Mouse (Mus musculus): Measurements from ENCODE around the gene Dnmbp. TPM values are rescaled to one million over a fixed set of nuclear protein-coding genes. Genes with fewer than 3 reads are reported as not detected.

Dnmbp gene
- polyA plus RNA-seq, 1 experiment from 2014 or later = 25.4 TPM

DNA sequence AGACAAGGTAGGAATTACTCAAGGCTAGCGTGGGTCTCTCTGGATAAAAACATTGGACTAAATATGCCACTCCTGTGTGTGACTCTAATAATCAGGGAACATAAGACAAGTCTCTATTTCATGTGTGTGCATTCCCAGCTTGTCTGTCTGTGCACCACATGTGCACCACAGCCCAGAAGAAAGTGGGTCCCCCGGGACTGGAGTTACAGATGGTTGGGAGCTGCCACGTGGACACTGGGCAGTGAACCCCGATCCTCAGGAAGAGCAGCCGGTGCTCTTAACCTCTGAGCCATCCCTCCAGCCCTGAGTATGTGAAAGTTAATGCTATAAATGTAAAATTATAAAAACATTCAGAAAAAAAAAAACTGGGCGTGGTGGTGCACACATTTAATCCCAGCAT, 22.2 kb downstream of the Dnmbp start:
- Histone ChIP-seq H3K36me3 (ENCODE audit: insufficient read depth, low read length) (no peaks in the 10 kb centered on the region), H3K9me3 (ENCODE audit: low read length) (no peaks in the 10 kb centered on the region), H3K9ac (replicated peaks; ENCODE audit: low read length) (no peak overlapping the region), H3K4me1 (ENCODE audit: insufficient read depth, low read length) (peaks cover 30% of the 10 kb centered on the region), H3K4me2 (replicated peaks; ENCODE audit: low read depth, low read length) (no peak overlapping the region), H3K4me3 (ENCODE audit: low read length) (no peak overlapping the region), H3K27ac (ENCODE audit: low read length) (no peak overlapping the region), H3K27me3 (ENCODE audit: insufficient read depth, low read length) (no peaks in the 10 kb centered on the region)
- WGBS = 85% methylated on average over 6 of the region's 6 CpGs
- no peak for ATAC-seq (ENCODE audit: low FRiP score, low TSS enrichment)

DNA sequence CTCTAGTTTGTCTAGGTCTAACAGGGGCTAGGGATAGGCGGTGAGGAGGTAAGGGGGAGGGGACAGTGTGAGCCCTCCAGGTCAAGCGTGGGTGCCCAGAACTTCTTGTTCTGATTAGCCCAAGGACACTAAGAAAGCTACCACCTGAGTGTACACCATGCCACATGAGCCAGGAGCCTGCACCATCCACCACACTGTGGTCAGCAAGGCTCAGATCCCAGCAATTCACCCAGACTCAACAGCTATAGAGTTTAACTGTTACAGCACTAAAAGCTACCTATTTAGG, 22.6 kb downstream of the Dnmbp start:
- Histone ChIP-seq H3K4me1 (ENCODE audit: insufficient read depth, low read length) (peaks cover 30% of the 10 kb centered on the region), H3K27me3 (ENCODE audit: insufficient read depth, low read length) (no peaks in the 10 kb centered on the region), H3K4me3 (ENCODE audit: low read length) (no peak overlapping the region), H3K36me3 (ENCODE audit: insufficient read depth, low read length) (no peaks in the 10 kb centered on the region), H3K27ac (ENCODE audit: low read length) (no peak overlapping the region), H3K9me3 (ENCODE audit: low read length) (no peaks in the 10 kb centered on the region), H3K4me2 (replicated peaks; ENCODE audit: low read depth, low read length) (no peak overlapping the region), H3K9ac (replicated peaks; ENCODE audit: low read length) (no peak overlapping the region)
- no peak for ATAC-seq (ENCODE audit: low FRiP score, low TSS enrichment)
- WGBS = 80% methylated on average over 2 of the region's 2 CpGs

DNA sequence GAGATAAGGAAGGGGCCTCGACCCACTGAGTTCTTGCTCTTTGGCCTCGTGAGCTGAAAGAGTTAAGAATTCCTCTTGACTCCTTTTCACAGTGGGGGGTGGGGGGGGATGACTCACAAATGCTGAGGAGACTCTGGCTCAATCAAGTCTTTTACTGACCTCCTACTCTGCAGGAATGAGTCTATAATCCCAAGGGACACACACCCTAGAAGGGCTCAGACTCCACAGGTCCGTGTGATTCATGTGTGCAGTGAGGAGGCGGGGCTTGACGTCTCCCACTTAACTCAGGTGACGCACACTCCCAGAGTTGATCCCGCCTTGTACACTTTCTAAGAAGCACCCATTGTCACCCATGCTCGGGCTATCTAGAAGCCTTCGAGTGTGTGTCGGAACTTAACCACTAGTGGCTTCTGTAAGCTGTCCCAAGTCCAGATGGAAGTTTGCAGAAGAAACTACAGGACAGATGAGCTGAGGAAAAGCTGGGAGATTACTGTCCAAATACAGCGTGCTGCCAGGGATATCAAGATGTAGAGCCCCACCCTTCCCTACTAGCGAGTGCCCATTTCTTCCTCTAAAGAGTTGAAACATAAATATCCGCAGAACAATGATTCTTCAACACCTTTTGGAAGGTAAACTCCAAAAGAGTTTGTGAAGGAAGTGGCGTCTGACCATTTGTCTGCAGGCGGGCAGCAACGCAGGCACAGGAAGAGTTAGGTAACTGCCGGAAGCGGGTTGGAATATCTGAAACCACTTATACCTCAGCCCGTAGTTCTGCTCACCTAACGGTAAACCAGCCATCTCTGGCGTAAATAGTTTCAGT, 23.2 kb downstream of the Dnmbp start:
- WGBS = 60% methylated on average over 21 of the region's 21 CpGs
- no peak overlapping the region for H3K4me3 ChIP-seq (ENCODE audit: low read length)
- no peak for ATAC-seq (ENCODE audit: low FRiP score, low TSS enrichment)

DNA sequence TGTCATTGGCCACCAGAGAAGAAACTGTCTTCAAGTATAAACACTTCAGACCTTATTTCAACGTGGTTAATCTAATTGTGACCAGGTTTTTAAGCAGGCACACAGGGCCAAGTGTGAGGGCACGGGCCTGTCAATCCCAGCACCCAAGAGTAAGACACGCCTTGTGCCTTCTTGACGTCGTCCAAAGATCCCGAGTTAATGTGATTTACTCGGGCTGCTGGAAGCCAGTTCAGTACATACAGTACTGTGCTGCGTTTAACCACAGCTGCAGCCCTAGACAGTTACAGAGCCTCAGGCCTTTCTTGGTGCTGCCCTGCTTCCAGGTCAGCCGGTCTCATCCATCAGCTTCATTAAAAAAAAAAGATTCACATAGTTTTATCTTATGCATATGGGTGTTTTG, 24.6 kb downstream of the Dnmbp start:
- H3K36me3 ChIP-seq (ENCODE audit: insufficient read depth, low read length) = peaks cover 9% of the 10 kb centered on the region; the same call in 1 of the 2 replicates
- H3K9me3 ChIP-seq (ENCODE audit: low read length) = no peaks in the 10 kb centered on the region
- peaks cover 18% of the 10 kb centered on the region for H3K4me1 ChIP-seq (ENCODE audit: insufficient read depth, low read length)
- H3K4me2 ChIP-seq (replicated peaks; ENCODE audit: low read depth, low read length) = no peak overlapping the region
- H3K27ac ChIP-seq (ENCODE audit: low read length) = no peak overlapping the region
- H3K4me3 ChIP-seq (ENCODE audit: low read length) = no peak overlapping the region
- no peak overlapping the region for H3K9ac ChIP-seq (replicated peaks; ENCODE audit: low read length)
- no peak for ATAC-seq (ENCODE audit: low FRiP score, low TSS enrichment)
- H3K27me3 ChIP-seq (ENCODE audit: insufficient read depth, low read length) = no peaks in the 10 kb centered on the region
- WGBS = 62% methylated on average over 9 of the region's 9 CpGs

More for the DNA sequence above, 23.2 kb downstream of the Dnmbp start:
- H3K36me3 ChIP-seq (ENCODE audit: insufficient read depth, low read length) = peaks cover 2% of the 10 kb centered on the region; the same call in 1 of the 2 replicates
- H3K27me3 ChIP-seq (ENCODE audit: insufficient read depth, low read length) = no peaks in the 10 kb centered on the region
- H3K9me3 ChIP-seq (ENCODE audit: low read length) = no peaks in the 10 kb centered on the region
- H3K4me1 ChIP-seq (ENCODE audit: insufficient read depth, low read length) = peaks cover 30% of the 10 kb centered on the region
- no peak overlapping the region for H3K4me2 ChIP-seq (replicated peaks; ENCODE audit: low read depth, low read length)
- no peak overlapping the region for H3K27ac ChIP-seq (ENCODE audit: low read length)
- no peak overlapping the region for H3K9ac ChIP-seq (replicated peaks; ENCODE audit: low read length)

DNA sequence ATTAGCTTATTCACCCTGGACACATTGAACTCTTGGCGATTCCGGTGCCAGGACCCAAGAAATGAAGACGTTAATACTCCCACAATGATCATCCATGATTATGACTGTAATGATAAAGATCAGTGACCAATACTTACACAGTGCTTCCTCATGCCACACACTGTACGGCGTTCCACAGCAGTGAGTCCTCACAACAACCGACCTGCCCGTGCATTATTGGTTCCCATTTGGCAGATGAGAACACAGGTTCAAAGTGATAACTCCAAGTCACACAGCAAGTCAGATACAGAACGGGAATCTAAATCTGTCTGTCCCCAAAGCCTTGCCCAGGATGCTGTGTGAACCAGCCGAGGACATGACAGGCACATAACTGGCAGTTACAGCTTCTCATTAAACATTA, 25.0 kb downstream of the Dnmbp start:
- peaks cover 9% of the 10 kb centered on the region; the same call in 1 of the 2 replicates for H3K36me3 ChIP-seq (ENCODE audit: insufficient read depth, low read length)
- ATAC-seq (ENCODE audit: low FRiP score, low TSS enrichment) = no peak
- H3K9me3 ChIP-seq (ENCODE audit: low read length) = no peaks in the 10 kb centered on the region
- no peak overlapping the region for H3K4me3 ChIP-seq (ENCODE audit: low read length)
- 81% methylated on average over 9 of the region's 9 CpGs for WGBS
- no peak overlapping the region for H3K4me2 ChIP-seq (replicated peaks; ENCODE audit: low read depth, low read length)
- peaks cover 14% of the 10 kb centered on the region for H3K4me1 ChIP-seq (ENCODE audit: insufficient read depth, low read length)
- H3K9ac ChIP-seq (replicated peaks; ENCODE audit: low read length) = no peak overlapping the region
- no peaks in the 10 kb centered on the region for H3K27me3 ChIP-seq (ENCODE audit: insufficient read depth, low read length)
- no peak overlapping the region for H3K27ac ChIP-seq (ENCODE audit: low read length)

DNA sequence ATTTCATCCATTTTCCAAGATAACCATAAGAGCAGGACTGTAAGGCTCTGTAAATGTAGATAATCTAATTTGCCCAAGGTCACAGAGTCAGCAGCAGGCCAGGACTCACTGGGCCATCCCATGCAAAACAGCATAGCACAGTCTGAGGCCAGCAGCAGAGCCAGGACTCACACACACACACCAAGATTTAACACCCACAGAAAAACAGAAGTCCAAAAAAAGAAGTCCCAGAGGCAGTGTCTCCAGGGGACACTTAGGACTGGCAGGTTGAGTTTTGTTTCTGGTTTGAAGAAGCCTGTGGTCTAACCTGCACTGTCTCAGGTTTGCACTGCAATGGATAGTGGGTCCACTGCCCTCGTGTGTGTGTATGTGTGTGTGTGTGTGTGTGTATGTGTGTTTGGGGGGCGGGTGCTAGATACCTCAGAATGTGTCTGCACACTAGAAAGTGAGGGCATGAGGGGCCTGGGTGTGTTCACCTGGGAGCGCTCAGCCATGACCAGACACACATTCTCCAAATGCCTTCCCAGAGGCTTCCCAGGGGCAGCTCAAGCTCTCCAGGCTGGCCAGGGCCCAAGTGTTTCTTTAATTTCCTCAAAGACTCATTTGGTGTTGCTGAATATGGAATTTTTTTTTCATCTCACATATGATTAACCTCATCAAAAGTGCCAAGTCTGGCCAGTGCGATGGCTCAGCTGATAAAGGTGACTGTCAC, 27.1 kb downstream of the Dnmbp start:
- 0 out of 2 replicates have a peak overlapping the region, but pooled peaks have one; percentile 10 for H3K27ac ChIP-seq (ENCODE audit: low read length)

DNA sequence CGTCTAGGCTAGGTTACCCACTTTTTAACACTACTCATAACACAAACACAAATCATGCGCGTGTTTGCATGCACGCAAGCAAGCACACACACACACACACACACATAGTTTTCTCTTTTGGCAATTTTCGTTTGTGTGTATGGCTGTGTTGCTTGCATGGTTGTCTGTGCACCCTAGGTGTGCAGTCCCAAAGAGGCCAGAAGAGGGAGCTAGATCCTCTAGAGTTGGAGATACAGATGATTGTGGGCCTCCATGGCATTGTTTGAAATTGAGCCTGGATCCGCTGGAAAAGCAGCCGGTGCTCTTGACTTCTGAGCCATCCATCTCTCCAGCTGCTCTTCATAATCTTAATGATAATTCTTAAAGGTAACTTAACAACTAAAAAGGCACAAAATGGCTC, 33.5 kb downstream of the Dnmbp start:
- Histone ChIP-seq H3K9me3 (ENCODE audit: low read length) (no peaks in the 10 kb centered on the region), H3K4me2 (replicated peaks; ENCODE audit: low read depth, low read length) (no peak overlapping the region), H3K27me3 (ENCODE audit: insufficient read depth, low read length) (no peaks in the 10 kb centered on the region), H3K36me3 (ENCODE audit: insufficient read depth, low read length) (peaks cover 20% of the 10 kb centered on the region; the same call in 1 of the 2 replicates), H3K4me3 (ENCODE audit: low read length) (no peak overlapping the region), H3K9ac (replicated peaks; ENCODE audit: low read length) (no peak overlapping the region), H3K4me1 (ENCODE audit: insufficient read depth, low read length) (no peaks in the 10 kb centered on the region), H3K27ac (ENCODE audit: low read length) (no peak overlapping the region)
- 92% methylated on average over 7 of the region's 7 CpGs for WGBS
- no peak for ATAC-seq (ENCODE audit: low FRiP score, low TSS enrichment)

More for the DNA sequence above, 27.1 kb downstream of the Dnmbp start:
- H3K4me1 ChIP-seq (ENCODE audit: insufficient read depth, low read length) = peaks cover 11% of the 10 kb centered on the region
- H3K36me3 ChIP-seq (ENCODE audit: insufficient read depth, low read length) = peaks cover 16% of the 10 kb centered on the region; the same call in 1 of the 2 replicates
- H3K27me3 ChIP-seq (ENCODE audit: insufficient read depth, low read length) = no peaks in the 10 kb centered on the region
- no peak overlapping the region for H3K4me3 ChIP-seq (ENCODE audit: low read length)
- no peak overlapping the region for H3K9ac ChIP-seq (replicated peaks; ENCODE audit: low read length)
- ATAC-seq (ENCODE audit: low FRiP score, low TSS enrichment) = peak; percentile 59
- no peaks in the 10 kb centered on the region for H3K9me3 ChIP-seq (ENCODE audit: low read length)
- 75% methylated on average over 4 of the region's 4 CpGs for WGBS
- no peak overlapping the region for H3K4me2 ChIP-seq (replicated peaks; ENCODE audit: low read depth, low read length)

DNA sequence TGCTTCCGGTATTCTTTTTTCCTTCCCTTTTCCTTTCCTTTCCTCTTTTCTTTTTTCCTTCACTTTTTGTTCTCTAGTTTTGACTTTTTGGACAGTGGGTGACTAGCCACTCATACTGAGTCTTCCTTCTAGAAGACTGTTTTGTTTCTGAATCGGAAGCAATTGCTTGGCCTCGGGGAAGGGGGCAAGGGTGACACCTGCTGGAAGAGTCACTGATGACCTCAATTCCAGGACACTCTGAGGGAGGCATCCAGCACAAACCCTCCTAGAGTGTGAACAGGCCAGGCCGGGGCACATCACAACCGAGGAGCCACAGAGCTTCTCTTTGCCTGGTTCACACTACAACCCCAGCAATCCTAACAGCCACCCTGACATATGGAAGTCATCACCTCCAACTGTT, 34.0 kb downstream of the Dnmbp start:
- H3K27me3 ChIP-seq (ENCODE audit: insufficient read depth, low read length) = no peaks in the 10 kb centered on the region
- ATAC-seq (ENCODE audit: low FRiP score, low TSS enrichment) = no peak
- H3K4me2 ChIP-seq (replicated peaks; ENCODE audit: low read depth, low read length) = no peak overlapping the region
- H3K27ac ChIP-seq (ENCODE audit: low read length) = no peak overlapping the region
- H3K4me3 ChIP-seq (ENCODE audit: low read length) = no peak overlapping the region
- H3K36me3 ChIP-seq (ENCODE audit: insufficient read depth, low read length) = peaks cover 21% of the 10 kb centered on the region
- H3K9me3 ChIP-seq (ENCODE audit: low read length) = no peaks in the 10 kb centered on the region
- 43% methylated on average over 5 of the region's 5 CpGs for WGBS
- no peak overlapping the region for H3K9ac ChIP-seq (replicated peaks; ENCODE audit: low read length)
- H3K4me1 ChIP-seq (ENCODE audit: insufficient read depth, low read length) = no peaks in the 10 kb centered on the region

DNA sequence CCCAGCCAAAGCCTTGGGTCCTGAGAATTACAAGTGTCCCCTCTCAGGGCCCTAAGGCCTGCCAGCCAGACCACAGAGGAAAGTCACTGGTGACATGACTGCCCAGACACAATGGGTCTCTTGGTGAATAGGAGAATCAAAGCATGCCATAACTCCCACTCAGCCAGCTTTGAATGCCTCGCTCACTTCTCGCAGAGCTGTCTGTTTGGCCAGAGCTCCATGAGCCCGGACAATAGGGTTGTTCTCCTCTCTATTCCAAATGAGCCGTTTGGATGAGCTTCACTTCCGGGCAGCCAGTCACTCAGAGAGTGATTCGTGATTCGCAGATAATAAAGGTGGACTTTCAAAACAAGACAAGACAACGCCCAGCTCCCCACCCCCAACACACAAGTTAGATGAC, 34.9 kb downstream of the Dnmbp start:
- no peaks in the 10 kb centered on the region for H3K4me1 ChIP-seq (ENCODE audit: insufficient read depth, low read length)
- ATAC-seq (ENCODE audit: low FRiP score, low TSS enrichment) = no peak
- 69% methylated on average over 8 of the region's 8 CpGs for WGBS
- H3K9ac ChIP-seq (replicated peaks; ENCODE audit: low read length) = no peak overlapping the region
- no peak overlapping the region for H3K27ac ChIP-seq (ENCODE audit: low read length)
- H3K4me2 ChIP-seq (replicated peaks; ENCODE audit: low read depth, low read length) = no peak overlapping the region
- peaks cover 26% of the 10 kb centered on the region for H3K36me3 ChIP-seq (ENCODE audit: insufficient read depth, low read length)
- H3K4me3 ChIP-seq (ENCODE audit: low read length) = no peak overlapping the region
- H3K9me3 ChIP-seq (ENCODE audit: low read length) = no peaks in the 10 kb centered on the region
- H3K27me3 ChIP-seq (ENCODE audit: insufficient read depth, low read length) = no peaks in the 10 kb centered on the region

DNA sequence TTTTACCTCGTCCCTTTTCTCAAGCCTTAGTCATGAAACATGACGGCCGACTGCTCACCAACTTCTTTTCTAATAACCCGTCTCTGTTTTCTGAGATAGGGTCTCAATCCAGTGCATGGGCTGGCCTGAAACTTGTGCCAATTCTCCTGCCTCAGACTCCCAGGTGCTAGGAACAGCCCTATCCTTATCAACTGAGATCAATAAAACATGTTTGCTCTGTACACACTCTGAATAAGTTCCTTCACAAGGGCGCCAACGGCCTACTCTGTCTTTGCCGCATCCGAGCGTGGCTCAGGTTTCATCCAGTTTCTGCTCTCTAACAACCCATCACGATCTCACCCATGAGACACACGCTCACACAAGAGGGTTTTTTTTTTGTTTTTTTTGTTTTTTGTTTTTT, 35.7 kb downstream of the Dnmbp start:
- Histone ChIP-seq H3K9me3 (ENCODE audit: low read length) (no peaks in the 10 kb centered on the region), H3K27me3 (ENCODE audit: insufficient read depth, low read length) (no peaks in the 10 kb centered on the region), H3K9ac (replicated peaks; ENCODE audit: low read length) (no peak overlapping the region), H3K27ac (ENCODE audit: low read length) (no peak overlapping the region), H3K4me2 (replicated peaks; ENCODE audit: low read depth, low read length) (no peak overlapping the region), H3K4me3 (ENCODE audit: low read length) (no peak overlapping the region), H3K36me3 (ENCODE audit: insufficient read depth, low read length) (peaks cover 26% of the 10 kb centered on the region), H3K4me1 (ENCODE audit: insufficient read depth, low read length) (no peaks in the 10 kb centered on the region)
- WGBS = 74% methylated on average over 11 of the region's 11 CpGs
- ATAC-seq (ENCODE audit: low FRiP score, low TSS enrichment) = no peak
